Mouse (Mus musculus): ENCODE measurements around the gene Prkar1b.

The Prkar1b gene

GRCm38 (mm10) chr5:138974911-138975485 lies 174.8 kb downstream of the Prkar1b start:
- no peak for DNase-seq (ENCODE audit: low spot score)

- no peak for DNase-seq (ENCODE audit: low spot score)
These were observed 176.3 kb downstream of the Prkar1b start for GRCm38 (mm10) chr5:138973480-138973879.

- no peak for DNase-seq (ENCODE audit: low spot score)
These were observed 178.4 kb downstream of the Prkar1b start for GRCm38 (mm10) chr5:138971405-138971804.

GRCm38 (mm10) chr5:138970056-138970490 lies 179.7 kb downstream of the Prkar1b start:
- DNase-seq (ENCODE audit: low spot score), result no peak

Data from MN1 (cell line).